Mouse (Mus musculus): ENCODE data around the gene Kcnh3.

Gene Kcnh3

GRCm38 (mm10) chr15:99224208-99224911 lies at the start of gene Kcnh3:
Kcnh3 (plus strand) TSS chr15:99224861.
- peak; percentile 66 to 80 for DNase-seq

GRCm38 (mm10) chr15:99179639-99180038 lies 45.0 kb upstream of the Kcnh3 start:
- DNase-seq: no peak

GRCm38 (mm10) chr15:99184217-99184914 lies 40.3 kb upstream of the Kcnh3 start:
- DNase-seq: no peak

- no peak for DNase-seq
Measured at GRCm38 (mm10) chr15:99194358-99194757, 30.3 kb upstream of the Kcnh3 start.

GRCm38 (mm10) chr15:99195043-99195442 lies 29.6 kb upstream of the Kcnh3 start:
- DNase-seq: no peak

GRCm38 (mm10) chr15:99198761-99199160 lies 25.9 kb upstream of the Kcnh3 start:
- peak in 1 of 2 experiments; percentile 42 for DNase-seq

GRCm38 (mm10) chr15:99205959-99206358 lies 18.7 kb upstream of the Kcnh3 start:
- no peak for DNase-seq

- DNase-seq: no peak
Measured at GRCm38 (mm10) chr15:99213183-99213582, 11.5 kb upstream of the Kcnh3 start.

- no peak for DNase-seq
Measured at GRCm38 (mm10) chr15:99214941-99215340, 9.7 kb upstream of the Kcnh3 start.

- DNase-seq: no peak
Measured at GRCm38 (mm10) chr15:99215741-99216463, 8.8 kb upstream of the Kcnh3 start.

GRCm38 (mm10) chr15:99217630-99218029 lies 7.0 kb upstream of the Kcnh3 start:
- no peak for DNase-seq

GRCm38 (mm10) chr15:99221315-99221952 lies 3.2 kb upstream of the Kcnh3 start:
- DNase-seq: no peak

- DNase-seq: no peak
Measured at GRCm38 (mm10) chr15:99222794-99223584, 1.7 kb upstream of the Kcnh3 start.

- peak; percentile 76 to 81 for DNase-seq
Measured at GRCm38 (mm10) chr15:99223585-99224207, 965 bp upstream of the Kcnh3 start.

- DNase-seq: peak; percentile 38 to 61
Measured at GRCm38 (mm10) chr15:99225081-99225810, 585 bp downstream of the Kcnh3 start.

GRCm38 (mm10) chr15:99226090-99226489 lies 1.4 kb downstream of the Kcnh3 start:
- no peak for DNase-seq

- DNase-seq: no peak
Measured at GRCm38 (mm10) chr15:99231998-99232397, 7.3 kb downstream of the Kcnh3 start.

GRCm38 (mm10) chr15:99233719-99234118 lies 9.1 kb downstream of the Kcnh3 start:
- DNase-seq: no peak

- DNase-seq: no peak
Measured at GRCm38 (mm10) chr15:99234326-99235010, 9.8 kb downstream of the Kcnh3 start.

- DNase-seq: no peak
Measured at GRCm38 (mm10) chr15:99238006-99238405, 13.3 kb downstream of the Kcnh3 start.
